Mouse (Mus musculus) megakaryocyte, embryonic 14.5 days (primary cell): ENCODE measurements around the gene Lce3a. TPM values are rescaled to one million over a fixed set of nuclear protein-coding genes. Genes with fewer than 3 reads are reported as not detected.

Source experiments
- H3K27me3 ChIP-seq: replicated peaks from 2 replicates; pipeline ENCODE3; 2012; ENCODE audit warnings: inconsistent platforms
- H3K36me3 ChIP-seq: replicated peaks from 2 replicates; pipeline ENCODE3; 2012; ENCODE audit warnings: low read length, inconsistent platforms, mixed read lengths
- H3K4me1 ChIP-seq: 2 replicates; pipeline ENCODE4 v1.6.1; 2012; ENCODE audit warnings: inconsistent platforms
- H3K4me3 ChIP-seq: replicated peaks from 2 replicates; pipeline ENCODE3; 2012; ENCODE audit warnings: moderate library complexity, mild to moderate bottlenecking, inconsistent platforms
- H3K9me3 ChIP-seq: 2 replicates; pipeline ENCODE4 v1.6.1; 2012; ENCODE audit warnings: inconsistent platforms
- FLI1 ChIP-seq: IDR thresholded peaks from 2 replicates; pipeline ENCODE4 v1.6.1; 2012; ENCODE audit warnings: low read length, inconsistent platforms, mixed read lengths
- GATA1 ChIP-seq: IDR thresholded peaks from 3 replicates; pipeline ENCODE4 v1.6.1; 2012; ENCODE audit warnings: mixed read lengths, low read length, inconsistent platforms, borderline replicate concordance
- polyA plus RNA-seq: library from polyadenylated mRNA; stranded (reverse); fragments of >175 nt; gene quantifications from 2 replicates; pipeline ENCODE4 v1.2.3, GENCODE M21; 2012; ENCODE audit warnings: low replicate concordance; ENCODE audit not compliant: insufficient read depth

Lce3a gene
- polyA plus RNA-seq, 1 experiment = not detected

GRCm38 (mm10) chr3:92894489-92894888 is 31.5 kb downstream of the Lce3a start:
- no peak overlapping the region for H3K4me3 ChIP-seq
- H3K4me1 ChIP-seq = peaks cover 3% of the 10 kb centered on the region; the same call in 1 of the 2 replicates
- TF ChIP-seq GATA1 (no peak), FLI1 (no peak)
- H3K36me3 ChIP-seq = no peaks in the 10 kb centered on the region
- H3K9me3 ChIP-seq = no peaks in the 10 kb centered on the region
- no peaks in the 10 kb centered on the region for H3K27me3 ChIP-seq

GRCm38 (mm10) chr3:92894063-92894462 is 32.0 kb downstream of the Lce3a start:
- peaks cover 3% of the 10 kb centered on the region; the same call in 1 of the 2 replicates for H3K4me1 ChIP-seq
- H3K27me3 ChIP-seq = no peaks in the 10 kb centered on the region
- H3K36me3 ChIP-seq = no peaks in the 10 kb centered on the region
- TF ChIP-seq FLI1 (no peak), GATA1 (no peak)
- H3K4me3 ChIP-seq = no peak overlapping the region
- no peaks in the 10 kb centered on the region for H3K9me3 ChIP-seq

Other genes starting within 250 kb of the Lce3a start
- not detected in 2 replicates for gene Lce1c, start 247.0 kb downstream of the Lce3a start, polyA plus RNA-seq
- gene Lce1d, start 239.0 kb downstream of the Lce3a start, polyA plus RNA-seq = not detected in 2 replicates
- not detected in 2 replicates for gene Lce1e, start 217.2 kb downstream of the Lce3a start, polyA plus RNA-seq
- not detected in 2 replicates for gene Lce1f, start 205.9 kb downstream of the Lce3a start, polyA plus RNA-seq
- gene Gm38119, start 187.1 kb downstream of the Lce3a start, polyA plus RNA-seq = not detected in 2 replicates
- not detected in 2 replicates for gene Lce1g, start 173.9 kb downstream of the Lce3a start, polyA plus RNA-seq
- not detected in 2 replicates for gene Lce1h, start 161.2 kb downstream of the Lce3a start, polyA plus RNA-seq
- gene Lce1i, start 147.3 kb downstream of the Lce3a start, polyA plus RNA-seq = not detected in 2 replicates
- gene Lce1j, start 135.7 kb downstream of the Lce3a start, polyA plus RNA-seq = not detected in 2 replicates
- gene Lce1k, start 118.3 kb downstream of the Lce3a start, polyA plus RNA-seq = not detected in 2 replicates
- not detected in 2 replicates for gene Kprp, start 99.0 kb downstream of the Lce3a start, polyA plus RNA-seq
- gene Lce1l, start 74.9 kb downstream of the Lce3a start, polyA plus RNA-seq = not detected in 2 replicates
- not detected in 2 replicates for gene 2310050C09Rik, start 56.0 kb downstream of the Lce3a start, polyA plus RNA-seq
- not detected in 2 replicates for gene Lce3b, start 6.7 kb upstream of the Lce3a start, polyA plus RNA-seq
- not detected in 2 replicates for gene Lce3c, start 18.3 kb upstream of the Lce3a start, polyA plus RNA-seq
- gene Lce3d, start 31.2 kb upstream of the Lce3a start, polyA plus RNA-seq = not detected in 2 replicates
- not detected in 2 replicates for gene Lce3e, start 40.8 kb upstream of the Lce3a start, polyA plus RNA-seq
- gene Lce3f, start 66.0 kb upstream of the Lce3a start, polyA plus RNA-seq = not detected in 2 replicates
- gene Crct1, start 89.5 kb upstream of the Lce3a start, polyA plus RNA-seq = not detected in 2 replicates
- not detected in 2 replicates for gene Lce1m, start 92.8 kb upstream of the Lce3a start, polyA plus RNA-seq
- gene Gm4858, start 142.6 kb upstream of the Lce3a start, polyA plus RNA-seq = not detected in 2 replicates
- not detected in 2 replicates for gene Crnn, start 218.6 kb upstream of the Lce3a start, polyA plus RNA-seq